Mouse (Mus musculus) bone marrow, adult 2 months (tissue): ENCODE data around the gene Arhgap42. TPM values are rescaled to one million over a fixed set of nuclear protein-coding genes. Genes with fewer than 3 reads are reported as not detected.

Experiments
- H3K27ac ChIP-seq: fragments of 200-500 bp; 2 replicates; pipeline ENCODE4 v1.5.1; 2012; ENCODE audit warnings: low read depth, mild to moderate bottlenecking, control low read depth, inconsistent platforms, low read length; ENCODE audit not compliant: control insufficient read depth, poor library complexity, insufficient read depth
- H3K4me1 ChIP-seq: fragments of 200-500 bp; 2 replicates; pipeline ENCODE4 v1.6.1; 2011; ENCODE audit warnings: low read length; ENCODE audit not compliant: control insufficient read depth, insufficient read depth
- H3K4me3 ChIP-seq: fragments of 200-500 bp; replicated peaks from 2 replicates; pipeline ENCODE3; 2011; ENCODE audit warnings: mild to moderate bottlenecking, low read depth, low read length, control low read depth; ENCODE audit not compliant: control insufficient read depth
- CTCF ChIP-seq: fragments of 200-500 bp; IDR thresholded peaks from 2 replicates; pipeline ENCODE4 v1.5.1; 2011; ENCODE audit warnings: low read length, control low read depth; ENCODE audit not compliant: control insufficient read depth, insufficient read depth
- POLR2A ChIP-seq: fragments of 200-500 bp; IDR thresholded peaks from 2 replicates; pipeline ENCODE4 v1.6.1; 2011; ENCODE audit warnings: low read depth, mild to moderate bottlenecking, control low read depth, low read length, borderline replicate concordance; ENCODE audit not compliant: control insufficient read depth
- whole genome bisulfite sequencing: fragments of 180-500 bp; shearing (Covaris S2); methylation state at CpG from one replicate; pipeline ENCODE4 v1.1.7; 2018; 5-methylcytosine and 5-hydroxymethylcytosine counted together
- polyA plus RNA-seq: library from polyadenylated mRNA; stranded (reverse); fragments of >200 nt; gene quantifications from 2 replicates; pipeline ENCODE4 v1.2.4, GENCODE M21; 2011; ENCODE audit warnings: low replicate concordance; ENCODE audit not compliant: missing spikeins, insufficient read depth, insufficient read length

Arhgap42 gene
- polyA plus RNA-seq, 1 experiment: 1.0 TPM

- Histone ChIP-seq H3K27ac (no peak overlapping the region), H3K4me3 (no peak overlapping the region), H3K4me1 (no peaks in the 10 kb centered on the region)
- TF ChIP-seq CTCF (no peak), POLR2A (no peak)
- WGBS: 64% methylated on average over 3 of the region's 3 CpGs
These were observed 256.6 kb downstream of the Arhgap42 start for GRCm38 (mm10) chr9:8982315-8982714.

GRCm38 (mm10) chr9:8977775-8978174, 261.1 kb downstream of the Arhgap42 start:
- WGBS: 62% methylated on average over 2 of the region's 2 CpGs
- H3K4me1 ChIP-seq: no peaks in the 10 kb centered on the region
- H3K4me3 ChIP-seq: no peak overlapping the region
- TF ChIP-seq POLR2A: no peak
- no peak for TF ChIP-seq CTCF
- H3K27ac ChIP-seq: no peak overlapping the region

DNA sequence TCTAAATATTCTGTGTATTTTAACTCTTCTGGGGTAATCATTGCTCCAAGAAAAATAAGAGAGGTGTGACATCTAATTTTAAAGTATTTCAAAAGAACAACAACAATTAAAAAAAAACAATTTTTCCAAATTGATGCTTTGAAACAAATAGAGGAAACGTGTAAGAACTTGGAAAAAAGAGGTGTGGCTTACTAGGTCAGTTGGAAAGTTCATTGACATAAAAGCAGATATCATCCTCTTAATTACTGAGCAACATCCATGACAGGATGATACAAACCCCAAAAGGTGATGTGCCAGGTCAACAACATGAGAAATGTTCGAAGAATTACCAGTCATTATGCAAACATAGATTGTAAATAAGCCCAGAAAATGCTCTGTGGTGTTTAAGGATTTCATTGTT, 267.4 kb downstream of the Arhgap42 start, which contains the start of gene Gm16485:
Gene Gm16485 (plus strand): TSS at position 301 of the 400 bp plus-strand sequence.
- TF ChIP-seq POLR2A (no peak), CTCF (no peak)
- Histone ChIP-seq H3K4me1 (no peaks in the 10 kb centered on the region), H3K27ac (no peak within 1 kb of the TSS), H3K4me3 (no peak within 1 kb of the TSS)
- WGBS: 64% methylated on average over 2 of the region's 2 CpGs

DNA sequence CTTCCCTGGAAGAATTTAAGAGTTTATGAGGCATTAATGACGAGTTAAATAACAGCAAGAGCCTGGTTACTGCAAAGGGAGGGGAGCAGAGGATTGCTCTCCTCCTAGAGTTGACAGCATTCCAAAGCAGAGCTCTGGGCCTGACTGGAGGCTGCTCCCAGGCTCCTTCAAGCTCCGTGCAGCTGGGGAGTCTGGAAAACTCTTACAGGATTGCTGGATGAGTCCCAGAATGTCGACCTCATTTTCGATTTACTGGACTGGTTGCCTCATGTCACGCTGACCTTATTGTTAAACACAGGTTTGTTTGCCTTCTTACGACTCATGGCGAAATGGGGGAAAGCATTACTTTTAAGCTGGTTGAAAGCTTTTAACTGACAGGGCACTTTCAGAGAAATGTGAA, 268.7 kb downstream of the Arhgap42 start:
- Histone ChIP-seq H3K4me1 (no peaks in the 10 kb centered on the region), H3K4me3 (no peak overlapping the region), H3K27ac (no peak overlapping the region)
- no peak for TF ChIP-seq POLR2A
- TF ChIP-seq CTCF: no peak
- WGBS: 73% methylated on average over 7 of the region's 7 CpGs

DNA sequence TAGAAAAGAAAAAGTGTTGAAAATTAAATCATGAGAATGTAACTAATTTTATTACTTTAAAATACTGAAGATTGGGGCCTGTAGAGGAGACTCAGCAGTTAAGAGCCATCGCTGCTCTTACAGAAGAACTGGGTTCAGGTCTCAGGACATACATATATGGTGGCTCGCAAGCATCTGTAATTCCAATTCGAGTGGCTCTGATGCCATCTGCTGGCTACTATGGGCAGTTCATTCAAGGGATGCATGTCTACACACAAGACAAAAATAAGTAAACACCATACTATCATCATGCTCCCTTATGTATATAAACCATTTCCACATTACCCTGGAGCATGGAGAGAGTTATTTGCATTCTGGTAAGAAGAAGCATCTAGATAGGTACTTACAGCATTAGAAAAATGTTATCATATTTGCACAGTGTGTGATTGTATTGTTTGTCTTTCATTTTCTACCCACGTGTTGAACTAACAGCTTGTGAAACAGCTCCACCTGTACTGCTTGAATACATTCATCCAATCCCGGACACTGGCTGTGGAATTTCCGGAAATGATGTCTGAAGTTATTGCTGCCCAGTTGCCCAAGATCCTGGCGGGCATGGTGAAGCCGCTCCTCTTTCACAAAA, 274.3 kb downstream of the Arhgap42 start:
- 47% methylated on average over 8 of the region's 8 CpGs for WGBS
- no peak overlapping the region for H3K4me3 ChIP-seq
- TF ChIP-seq CTCF (no peak), POLR2A (no peak)
- no peaks in the 10 kb centered on the region for H3K4me1 ChIP-seq
- H3K27ac ChIP-seq: no peak overlapping the region

- Histone ChIP-seq H3K4me3 (no peak overlapping the region), H3K4me1 (no peaks in the 10 kb centered on the region), H3K27ac (no peak overlapping the region)
- TF ChIP-seq POLR2A: no peak
- no peak for TF ChIP-seq CTCF
These were observed 285.6 kb downstream of the Arhgap42 start for GRCm38 (mm10) chr9:8953306-8953705.
